Mouse (Mus musculus) thymus, adult 2 months (tissue): ENCODE measurements at regions not wholly inside any gene's neighbourhood (a gene's known extent, or its start where the extent isn't known, plus 50 kb on each side); places are given as distances from the start of the nearest gene placed in this dataset.

Experiments
- DNase-seq: peaks from one replicate; pipeline ENCODE4 v3.0.0; 2021
- H3K27ac ChIP-seq: fragments of 200-500 bp; 2 replicates; pipeline ENCODE4 v1.5.1; 2012; ENCODE audit warnings: low read length, control low read depth; ENCODE audit not compliant: control insufficient read depth, insufficient read depth
- H3K27me3 ChIP-seq: fragments of 200-500 bp; 2 replicates; pipeline ENCODE4 v1.6.1; 2012; ENCODE audit warnings: mild to moderate bottlenecking, low read length, moderate library complexity, mixed read lengths; ENCODE audit not compliant: control insufficient read depth, insufficient read depth
- H3K36me3 ChIP-seq: fragments of 200-500 bp; 2 replicates; pipeline ENCODE4 v1.6.1; 2012; ENCODE audit warnings: mild to moderate bottlenecking, low read length, moderate library complexity; ENCODE audit not compliant: control insufficient read depth, insufficient read depth
- H3K4me1 ChIP-seq: fragments of 200-500 bp; replicated peaks from 2 replicates; pipeline ENCODE4 v1.6.1; 2012; ENCODE audit warnings: low read length; ENCODE audit not compliant: control insufficient read depth, insufficient read depth
- H3K4me3 ChIP-seq: fragments of 200-500 bp; 2 replicates; pipeline ENCODE4 v1.5.1; 2012; ENCODE audit warnings: mild to moderate bottlenecking, low read length, control low read depth, moderate library complexity; ENCODE audit not compliant: control insufficient read depth, insufficient read depth
- CTCF ChIP-seq: fragments of 200-500 bp; IDR thresholded peaks from 2 replicates; pipeline ENCODE4 v1.5.1; 2012; ENCODE audit warnings: mild to moderate bottlenecking, control low read depth, low read length, moderate library complexity, borderline replicate concordance; ENCODE audit not compliant: control insufficient read depth, poor library complexity, insufficient read depth; ENCODE audit errors: extremely low read depth
- POLR2A ChIP-seq: fragments of 200-500 bp; IDR thresholded peaks from 2 replicates; pipeline ENCODE4 v1.6.1; 2012; ENCODE audit warnings: mild to moderate bottlenecking, low read length, control low read depth, moderate library complexity; ENCODE audit not compliant: control insufficient read depth, poor library complexity, insufficient read depth; ENCODE audit errors: extremely low read depth
- WGBS: fragments of 180-500 bp; shearing (Covaris S2); methylation state at CpG from one replicate; pipeline ENCODE4 v1.1.7; 2018; 5-methylcytosine and 5-hydroxymethylcytosine counted together

DNA sequence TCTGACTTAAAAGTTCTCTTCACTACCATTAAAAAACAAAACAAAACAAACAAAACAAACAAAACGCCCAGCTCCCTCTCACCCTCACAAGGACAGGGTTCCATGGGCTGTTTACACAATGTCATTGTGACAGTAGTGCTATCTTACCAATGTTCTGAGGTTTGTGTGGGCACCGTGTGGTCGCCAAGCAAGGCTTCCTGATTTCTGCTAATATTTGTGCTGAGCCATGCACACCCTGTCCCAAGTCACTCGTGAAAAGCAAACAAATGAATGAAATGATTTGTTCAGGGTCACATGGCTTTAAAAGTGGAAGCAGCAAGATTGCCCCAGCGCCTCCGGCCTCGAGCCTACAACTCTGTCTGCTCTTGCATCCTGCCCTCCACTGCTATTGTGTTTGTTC, 120.9 kb upstream of the Gnao1 start:
- H3K27me3 ChIP-seq, result no peaks in the 10 kb centered on the region
- 51% methylated on average over 7 of the region's 7 CpGs for WGBS
- no peak for TF ChIP-seq CTCF
- TF ChIP-seq POLR2A, result no peak
- no peak for DNase-seq
- no peaks in the 10 kb centered on the region for H3K36me3 ChIP-seq
- H3K27ac ChIP-seq, result no peak overlapping the region
- H3K4me1 ChIP-seq, result no peaks in the 10 kb centered on the region
- no peak overlapping the region for H3K4me3 ChIP-seq

DNA sequence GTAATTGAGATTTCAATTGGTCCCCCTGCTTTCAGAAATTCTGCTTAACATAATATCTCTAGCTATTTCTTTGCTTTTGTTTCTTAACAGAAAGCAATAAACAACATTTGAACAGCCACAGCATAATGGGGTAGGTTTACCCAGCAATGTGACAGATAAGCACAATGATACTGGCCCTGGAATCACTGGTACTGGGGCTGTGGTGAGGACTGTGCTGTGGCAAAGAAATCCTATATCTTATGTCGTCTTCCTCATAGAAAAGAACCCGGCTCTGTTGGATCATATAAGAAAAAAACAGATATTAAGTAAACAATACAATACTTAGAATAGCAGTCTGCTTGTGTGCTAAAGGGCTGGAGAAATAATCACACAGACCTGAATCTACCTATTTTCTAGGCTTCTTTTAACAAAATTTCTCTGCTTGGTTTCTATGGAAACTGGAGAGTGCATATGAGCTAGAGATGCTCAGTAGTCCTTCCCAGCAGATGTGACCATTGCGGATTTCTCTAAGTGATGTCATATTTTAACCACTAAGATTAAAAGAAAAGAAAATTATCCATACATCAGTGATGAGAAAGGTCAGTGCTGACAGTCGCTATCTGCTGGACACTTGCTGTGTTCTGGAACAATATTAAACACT, 119.8 kb upstream of the Gnao1 start:
- TF ChIP-seq POLR2A (no peak), CTCF (no peak)
- 94% methylated on average over 4 of the region's 4 CpGs for WGBS
- no peaks in the 10 kb centered on the region for H3K4me1 ChIP-seq
- no peak overlapping the region for H3K27ac ChIP-seq
- no peak for DNase-seq
- H3K27me3 ChIP-seq, result no peaks in the 10 kb centered on the region
- H3K36me3 ChIP-seq, result no peaks in the 10 kb centered on the region
- H3K4me3 ChIP-seq, result no peak overlapping the region

DNA sequence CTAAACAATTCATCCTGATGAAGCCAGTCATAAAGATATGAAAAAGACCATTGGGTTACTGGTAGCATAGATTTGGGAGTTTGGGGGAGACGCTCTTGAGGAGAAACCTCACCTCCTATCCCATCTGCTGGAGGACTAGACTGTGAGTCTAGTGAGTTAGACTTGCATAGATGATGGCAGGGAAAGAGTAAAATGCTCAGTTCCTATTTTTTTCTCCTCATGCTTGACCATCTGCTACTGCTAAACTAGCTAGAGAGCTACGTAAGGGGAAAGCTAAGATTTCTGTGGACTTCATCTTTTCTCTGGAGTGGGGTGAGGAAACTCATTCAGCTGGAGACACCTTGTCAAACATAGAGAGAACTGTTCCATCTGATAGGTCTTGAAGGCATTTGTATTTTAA, 118.4 kb upstream of the Gnao1 start:
- Histone ChIP-seq H3K4me3 (no peak overlapping the region), H3K4me1 (no peaks in the 10 kb centered on the region), H3K27me3 (no peaks in the 10 kb centered on the region), H3K27ac (no peak overlapping the region), H3K36me3 (no peaks in the 10 kb centered on the region)
- 93% methylated on average over 2 of the region's 2 CpGs for WGBS
- DNase-seq, result no peak
- TF ChIP-seq CTCF, result no peak
- TF ChIP-seq POLR2A, result no peak

DNA sequence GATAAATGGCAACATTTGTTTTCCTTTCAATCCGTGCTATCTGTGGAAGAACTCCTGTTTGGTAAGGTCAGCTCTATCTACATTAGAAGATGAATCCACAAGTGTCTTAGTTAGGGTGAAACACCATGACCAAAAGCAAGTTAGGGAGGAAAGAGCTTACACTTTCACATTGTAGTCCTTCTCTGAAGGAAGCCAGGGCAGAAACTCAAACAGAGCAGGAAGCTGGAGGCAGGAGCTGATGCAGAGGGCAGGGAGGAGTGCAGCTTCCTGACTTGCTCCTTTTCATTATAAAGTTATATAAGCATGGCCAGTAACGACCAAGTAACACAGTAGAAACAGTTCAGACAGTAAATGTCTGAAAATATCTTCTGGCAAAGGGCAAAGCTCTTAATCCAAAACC, 117.9 kb upstream of the Gnao1 start:
- H3K4me3 ChIP-seq, result no peak overlapping the region
- no peak overlapping the region for H3K27ac ChIP-seq
- no peaks in the 10 kb centered on the region for H3K4me1 ChIP-seq
- DNase-seq, result no peak
- no peaks in the 10 kb centered on the region for H3K36me3 ChIP-seq
- no peaks in the 10 kb centered on the region for H3K27me3 ChIP-seq
- TF ChIP-seq POLR2A (no peak), CTCF (no peak)
- 56% methylated on average over 2 of the region's 2 CpGs for WGBS

DNA sequence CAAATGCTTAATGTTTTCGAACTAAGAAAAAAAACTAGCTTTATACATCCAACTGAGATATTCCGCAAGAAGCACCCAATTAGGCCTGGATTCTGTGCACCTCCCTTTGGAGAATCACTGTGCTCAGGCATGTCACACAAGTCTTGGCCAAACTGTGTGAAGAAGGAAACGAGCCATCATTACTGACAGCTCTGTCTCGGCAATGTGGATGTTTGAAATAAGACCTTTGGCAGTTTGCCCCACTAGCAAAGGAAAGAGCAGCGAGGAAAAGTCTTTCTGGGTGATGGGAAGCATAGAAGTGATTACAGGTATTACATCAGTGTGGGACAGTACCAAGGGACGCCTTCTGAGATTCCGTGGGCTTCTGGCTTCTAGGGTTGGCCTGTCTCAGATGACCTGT, 112.6 kb upstream of the Gnao1 start:
- Histone ChIP-seq H3K27ac (no peak overlapping the region), H3K27me3 (no peaks in the 10 kb centered on the region), H3K4me1 (no peaks in the 10 kb centered on the region), H3K4me3 (no peak overlapping the region), H3K36me3 (no peaks in the 10 kb centered on the region)
- DNase-seq, result no peak
- TF ChIP-seq CTCF (no peak), POLR2A (no peak)
- 70% methylated on average over 7 of the region's 7 CpGs for WGBS

DNA sequence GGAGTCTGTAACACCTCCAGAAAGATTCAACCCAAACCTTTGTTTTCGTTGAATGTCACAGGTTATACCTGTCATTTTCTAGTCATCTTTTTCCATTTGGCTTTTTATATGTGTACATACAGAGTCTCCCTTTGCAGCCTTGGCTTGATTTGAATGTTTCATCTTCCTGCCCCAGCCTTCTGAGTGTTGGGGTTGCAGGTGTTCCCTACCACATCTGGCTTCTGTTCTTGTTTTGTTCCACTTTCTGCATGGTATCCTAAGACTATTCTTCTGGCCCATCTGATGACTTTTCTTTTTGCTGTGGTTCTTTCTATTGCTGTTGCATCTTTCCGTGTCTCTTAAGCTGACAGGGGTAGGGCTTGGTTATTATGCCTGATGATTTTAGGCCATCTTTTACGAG, 111.3 kb upstream of the Gnao1 start:
- TF ChIP-seq CTCF (no peak), POLR2A (no peak)
- H3K27me3 ChIP-seq, result no peaks in the 10 kb centered on the region
- WGBS, result 82% methylated on average over 3 of the region's 3 CpGs
- H3K27ac ChIP-seq, result no peak overlapping the region
- no peaks in the 10 kb centered on the region for H3K4me1 ChIP-seq
- no peaks in the 10 kb centered on the region for H3K36me3 ChIP-seq
- no peak overlapping the region for H3K4me3 ChIP-seq
- DNase-seq, result no peak

DNA sequence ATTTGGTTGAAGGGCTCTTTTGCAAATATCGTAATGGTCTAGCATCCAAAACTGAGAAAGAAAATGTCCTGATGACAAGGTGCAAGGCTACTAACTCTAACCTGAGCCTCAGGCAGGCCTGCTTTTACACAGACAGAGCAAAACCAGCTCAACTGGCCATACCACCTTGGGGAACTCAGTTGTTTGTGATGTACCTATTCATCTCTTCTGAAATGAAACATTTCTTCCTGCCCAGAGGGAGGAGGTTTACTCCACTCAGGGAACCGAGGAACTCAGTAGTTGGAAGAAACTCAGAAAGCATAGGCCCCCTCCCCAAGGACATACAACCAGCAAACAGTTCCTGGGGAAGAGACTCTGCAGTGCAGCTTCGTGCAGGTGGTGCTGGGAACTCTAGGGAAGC, 108.4 kb upstream of the Gnao1 start:
- no peak for DNase-seq
- Histone ChIP-seq H3K27ac (no peak overlapping the region), H3K36me3 (no peaks in the 10 kb centered on the region), H3K4me3 (no peak overlapping the region), H3K4me1 (no peaks in the 10 kb centered on the region), H3K27me3 (no peaks in the 10 kb centered on the region)
- WGBS, result 75% methylated on average over 3 of the region's 3 CpGs
- TF ChIP-seq POLR2A (no peak), CTCF (no peak)
